Mouse (Mus musculus): ENCODE results near the gene Jdp2.
A peak's percentile ranks its signal among the peaks of the same experiment; 100 is the strongest.

Jdp2 gene

GRCm38 (mm10) chr12:85600637-85601036, 1.8 kb downstream of the Jdp2 start:
- ATAC-seq (ENCODE audit: insufficient number of reproducible peaks, low FRiP score, low TSS enrichment), result no peak

- no peak for ATAC-seq (ENCODE audit: insufficient number of reproducible peaks, low FRiP score, low TSS enrichment)
Measured at GRCm38 (mm10) chr12:85601531-85601930, 2.7 kb downstream of the Jdp2 start.

GRCm38 (mm10) chr12:85602153-85602552, 3.3 kb downstream of the Jdp2 start:
- no peak for ATAC-seq (ENCODE audit: insufficient number of reproducible peaks, low FRiP score, low TSS enrichment)

GRCm38 (mm10) chr12:85602811-85603210, 4.0 kb downstream of the Jdp2 start:
- ATAC-seq (ENCODE audit: insufficient number of reproducible peaks, low FRiP score, low TSS enrichment), result no peak

GRCm38 (mm10) chr12:85603767-85604166, 4.9 kb downstream of the Jdp2 start:
- no peak for ATAC-seq (ENCODE audit: insufficient number of reproducible peaks, low FRiP score, low TSS enrichment)

GRCm38 (mm10) chr12:85604301-85604998, 5.6 kb downstream of the Jdp2 start:
- no peak for ATAC-seq (ENCODE audit: insufficient number of reproducible peaks, low FRiP score, low TSS enrichment)

- ATAC-seq (ENCODE audit: insufficient number of reproducible peaks, low FRiP score, low TSS enrichment), result peak; percentile 59
Measured at GRCm38 (mm10) chr12:85607519-85608449, 9.0 kb downstream of the Jdp2 start.

GRCm38 (mm10) chr12:85610167-85610566, 11.3 kb downstream of the Jdp2 start:
- ATAC-seq (ENCODE audit: insufficient number of reproducible peaks, low FRiP score, low TSS enrichment), result no peak

- no peak for ATAC-seq (ENCODE audit: insufficient number of reproducible peaks, low FRiP score, low TSS enrichment)
Measured at GRCm38 (mm10) chr12:85614090-85614489, 15.3 kb downstream of the Jdp2 start.

- ATAC-seq (ENCODE audit: insufficient number of reproducible peaks, low FRiP score, low TSS enrichment), result no peak
Measured at GRCm38 (mm10) chr12:85615486-85615885, 16.7 kb downstream of the Jdp2 start.

- ATAC-seq (ENCODE audit: insufficient number of reproducible peaks, low FRiP score, low TSS enrichment), result no peak
Measured at GRCm38 (mm10) chr12:85617885-85618284, 19.1 kb downstream of the Jdp2 start.

GRCm38 (mm10) chr12:85618430-85618829, 19.6 kb downstream of the Jdp2 start:
- no peak for ATAC-seq (ENCODE audit: insufficient number of reproducible peaks, low FRiP score, low TSS enrichment)

- ATAC-seq (ENCODE audit: insufficient number of reproducible peaks, low FRiP score, low TSS enrichment), result 0 out of 2 replicates have a peak, but pooled peaks have one; percentile 46
Measured at GRCm38 (mm10) chr12:85619283-85619897, 20.6 kb downstream of the Jdp2 start.

- ATAC-seq (ENCODE audit: insufficient number of reproducible peaks, low FRiP score, low TSS enrichment), result no peak
Measured at GRCm38 (mm10) chr12:85619898-85620443, 21.1 kb downstream of the Jdp2 start.

GRCm38 (mm10) chr12:85621027-85621426, 22.2 kb downstream of the Jdp2 start:
- no peak for ATAC-seq (ENCODE audit: insufficient number of reproducible peaks, low FRiP score, low TSS enrichment)

GRCm38 (mm10) chr12:85621673-85622072, 22.8 kb downstream of the Jdp2 start:
- ATAC-seq (ENCODE audit: insufficient number of reproducible peaks, low FRiP score, low TSS enrichment), result no peak

GRCm38 (mm10) chr12:85623711-85624110, 24.9 kb downstream of the Jdp2 start:
- ATAC-seq (ENCODE audit: insufficient number of reproducible peaks, low FRiP score, low TSS enrichment), result no peak

- ATAC-seq (ENCODE audit: insufficient number of reproducible peaks, low FRiP score, low TSS enrichment), result no peak
Measured at GRCm38 (mm10) chr12:85624652-85625051, 25.8 kb downstream of the Jdp2 start.

- no peak for ATAC-seq (ENCODE audit: insufficient number of reproducible peaks, low FRiP score, low TSS enrichment)
Measured at GRCm38 (mm10) chr12:85625852-85626251, 27.0 kb downstream of the Jdp2 start.

GRCm38 (mm10) chr12:85629661-85630481, 31.0 kb downstream of the Jdp2 start:
- peak; percentile 18; the same call in 1 of the 2 replicates for ATAC-seq (ENCODE audit: insufficient number of reproducible peaks, low FRiP score, low TSS enrichment)

Data from cerebellum, adult (tissue).